Mouse (Mus musculus) T-helper 17 cell (primary cell): ENCODE data around the gene Mettl27.

Experiments
- in situ Hi-C, 2 experiments: fragments of 300-600 bp; cut with MboI, MseI; formaldehyde crosslinking; loops; 1 replicate in 1 of 2; 2 replicates in 1 of 2; pipeline ENCODE4 v1.15.1; 2025; ENCODE audit warnings: high pct_unique_total_duplicates in 2 of 2

Mettl27 gene

DNA sequence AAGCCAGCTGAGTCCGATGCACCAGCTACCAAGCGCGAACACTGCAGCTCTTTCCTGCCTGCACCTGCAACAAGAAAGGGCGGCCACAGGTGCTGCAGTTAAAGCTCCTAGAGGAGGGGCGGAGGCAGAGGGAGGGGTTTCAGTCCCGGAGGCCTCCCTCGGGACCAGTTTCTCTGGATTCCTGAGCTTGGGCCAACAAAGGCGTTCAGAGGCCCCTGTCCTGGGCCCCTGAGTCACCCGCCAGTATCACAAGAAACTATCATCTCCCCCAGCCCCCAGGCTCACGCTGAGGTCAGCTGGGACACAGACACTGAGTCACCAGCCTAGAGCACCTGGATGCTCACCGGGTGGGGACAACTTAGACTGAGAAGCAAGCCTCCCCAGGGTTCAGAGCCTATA is 14.7 kb downstream of the Mettl27 start, which contains the start of gene Cldn4:
Gene Cldn4 (minus strand): TSS at position 78 of the 399 bp plus-strand sequence.
- in situ Hi-C loops: no loop called here

DNA sequence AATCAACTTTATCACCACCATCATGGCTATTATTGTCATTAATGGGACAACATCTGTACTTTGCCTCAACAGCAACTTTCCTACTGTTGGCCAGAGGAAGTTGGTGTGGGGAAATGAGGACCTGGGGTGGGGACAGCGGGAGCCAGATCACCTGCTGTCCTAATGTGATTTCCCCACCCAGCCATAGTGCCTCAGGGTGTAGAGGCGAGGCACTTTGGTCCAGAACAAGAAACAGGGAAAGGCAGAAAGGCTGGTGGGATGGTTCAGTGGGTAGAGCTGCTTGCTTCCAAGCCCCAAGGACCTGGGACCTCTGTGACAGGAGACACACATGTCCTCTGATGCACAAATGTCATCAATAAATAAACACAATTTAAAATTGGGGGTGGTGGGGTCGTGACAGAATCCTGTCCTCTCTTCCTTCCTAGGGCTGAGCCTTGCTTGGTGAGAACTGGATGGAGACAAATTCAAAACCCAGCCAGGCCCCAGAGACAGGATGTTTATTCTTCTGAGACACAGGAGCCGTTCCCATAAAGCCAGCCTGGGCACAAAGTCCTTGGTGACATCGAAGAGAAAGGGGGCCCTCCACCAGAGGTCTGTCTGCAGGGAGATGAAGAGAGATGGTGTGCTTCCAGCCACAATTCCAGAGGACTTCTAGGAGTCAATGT is 15.4 kb downstream of the Mettl27 start:
- in situ Hi-C loops: no loop called here

DNA sequence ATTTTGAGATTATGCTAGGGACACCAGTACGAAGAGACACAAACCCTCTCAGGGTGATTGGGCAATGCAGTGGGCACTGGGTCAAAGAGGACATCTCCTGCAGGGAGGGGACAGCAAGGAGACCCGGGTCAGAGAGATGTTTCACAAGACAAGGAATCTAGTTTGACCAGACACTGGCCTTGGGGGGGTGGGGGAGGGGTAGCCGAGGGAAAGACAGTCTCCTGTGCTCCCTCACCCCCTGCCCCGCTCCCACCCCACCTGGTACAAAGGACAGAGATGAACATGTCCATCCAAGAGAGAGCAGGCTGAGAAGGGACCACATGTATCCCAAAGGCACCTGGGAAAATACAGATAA is 15.9 kb downstream of the Mettl27 start:
- in situ Hi-C loops: no loop called here

DNA sequence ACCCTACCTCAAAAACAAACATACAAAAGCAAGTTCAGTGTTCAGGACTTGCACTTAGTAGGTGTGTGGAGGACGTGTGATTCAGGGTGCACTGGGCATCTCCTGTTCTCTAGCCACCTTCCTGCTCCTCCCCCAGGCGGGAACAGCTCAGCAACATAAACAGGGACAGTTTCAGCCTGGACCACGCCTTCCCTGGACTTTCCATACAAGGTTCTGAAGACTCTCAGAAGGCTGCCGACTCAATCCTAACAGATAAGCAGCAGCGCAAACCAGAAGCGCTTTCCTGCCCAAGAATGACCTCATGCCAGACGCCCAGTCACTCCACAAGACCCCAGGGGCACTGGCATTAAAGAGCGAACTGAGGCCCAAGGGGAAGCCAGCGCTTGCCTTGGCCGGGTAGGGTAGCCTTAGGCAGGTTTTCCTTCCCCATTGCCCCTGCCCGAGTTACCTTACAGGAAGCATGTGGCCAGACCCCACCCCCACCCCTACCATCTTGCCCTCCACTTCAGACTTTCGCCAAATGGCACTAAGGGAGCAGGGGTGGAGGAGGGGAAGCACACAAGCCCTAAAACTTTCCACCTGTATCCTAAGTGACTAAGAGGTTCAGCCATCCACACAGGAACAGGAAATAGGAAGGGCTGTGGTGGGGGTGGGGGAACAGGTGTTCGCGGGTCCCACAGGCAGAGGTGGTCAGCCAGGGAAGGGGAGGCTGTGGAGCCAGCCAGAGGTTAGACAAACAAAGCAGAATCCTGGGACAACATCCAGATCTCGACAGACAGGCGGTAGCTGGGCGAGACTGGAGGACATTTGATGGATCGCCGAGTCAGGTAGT is 19.1 kb downstream of the Mettl27 start:
- in situ Hi-C loops: no loop called here

DNA sequence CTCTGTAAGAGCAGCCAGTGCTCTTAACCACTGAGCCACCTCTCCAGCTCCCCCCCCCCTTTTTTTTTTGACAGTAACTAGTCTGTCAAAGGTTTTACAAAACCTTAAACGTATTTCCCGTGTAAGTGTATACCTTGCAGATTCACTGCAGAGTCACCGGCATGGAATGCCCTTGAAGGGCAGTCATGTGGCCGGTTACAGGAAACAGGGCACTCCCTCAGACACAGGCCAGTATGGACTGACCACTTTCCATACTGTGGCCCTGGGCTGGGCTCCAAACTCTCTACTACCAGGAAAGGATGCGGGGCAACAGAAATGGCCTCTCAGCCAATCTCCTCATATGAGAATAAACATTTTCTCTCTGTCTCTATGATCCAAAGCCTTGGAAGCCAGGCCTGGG is 23.3 kb downstream of the Mettl27 start:
- in situ Hi-C loops: no loop called here

DNA sequence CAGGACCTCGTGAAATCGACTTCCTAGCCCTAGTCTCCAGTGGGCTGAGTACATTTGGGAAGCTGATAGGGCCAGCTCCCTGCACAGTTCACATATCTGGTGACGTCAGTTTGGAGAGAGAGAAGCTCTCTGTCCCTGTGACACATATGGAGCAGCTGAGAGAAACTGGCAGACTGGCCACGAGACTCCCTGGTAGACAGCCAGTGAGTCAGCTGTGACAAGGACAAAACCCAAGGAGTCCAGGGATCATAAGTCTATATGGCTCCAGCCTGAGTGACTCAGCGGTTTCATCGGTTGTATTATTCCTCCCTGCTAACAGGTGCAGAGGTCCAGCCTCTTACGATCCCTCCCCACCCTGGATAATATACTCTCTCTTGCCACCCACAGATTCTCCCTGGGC is 26.9 kb downstream of the Mettl27 start:
- in situ Hi-C loops: no loop called here

DNA sequence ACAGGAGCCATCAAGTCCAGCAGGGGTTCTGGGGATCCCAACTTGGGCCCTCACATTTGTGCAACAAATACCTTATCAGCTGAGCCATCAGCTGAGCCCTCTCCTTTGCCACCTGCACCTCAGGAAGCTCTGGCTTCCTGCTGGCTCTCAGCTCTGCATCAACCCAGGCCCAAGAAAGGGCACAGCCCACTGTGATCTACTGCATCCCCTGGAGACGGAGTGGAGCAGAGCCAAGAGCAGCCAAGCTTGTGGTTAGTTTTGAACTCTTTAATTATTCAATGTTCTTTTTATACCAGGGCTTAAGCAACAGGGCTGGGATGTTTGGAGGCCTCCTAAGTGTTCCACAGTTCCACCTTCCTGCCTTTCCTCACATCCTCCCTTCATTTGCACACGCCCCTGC is 28.3 kb downstream of the Mettl27 start:
- in situ Hi-C loops: loop anchor here (10.0 kb wide), 1 partner anchor 46 kb away; the partner anchor contains the start of gene Cldn13 (in 2 of the 2)

DNA sequence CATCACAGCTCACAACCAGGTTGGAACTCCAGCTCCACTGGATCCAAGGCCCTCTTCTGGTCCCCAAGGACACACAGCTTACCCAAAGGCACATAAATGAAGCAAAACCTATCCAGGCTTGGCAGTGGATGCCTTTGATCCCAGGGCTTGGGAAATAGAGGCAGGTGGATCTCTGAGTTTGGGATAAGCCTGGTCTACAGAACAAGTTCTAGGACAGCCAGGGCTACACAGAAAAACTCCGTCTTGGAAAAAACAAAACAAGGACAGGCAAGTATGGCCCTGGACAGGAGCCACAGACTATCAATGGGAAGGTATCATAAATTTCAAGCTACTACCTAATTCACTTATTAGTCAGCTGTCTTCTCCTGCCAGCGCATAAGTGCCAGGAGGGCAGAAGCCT is 29.4 kb downstream of the Mettl27 start:
- in situ Hi-C loops: loop anchor here (10.0 kb wide), 1 partner anchor 47 kb away; the partner anchor contains the start of gene Cldn13 (in 2 of the 2)

DNA sequence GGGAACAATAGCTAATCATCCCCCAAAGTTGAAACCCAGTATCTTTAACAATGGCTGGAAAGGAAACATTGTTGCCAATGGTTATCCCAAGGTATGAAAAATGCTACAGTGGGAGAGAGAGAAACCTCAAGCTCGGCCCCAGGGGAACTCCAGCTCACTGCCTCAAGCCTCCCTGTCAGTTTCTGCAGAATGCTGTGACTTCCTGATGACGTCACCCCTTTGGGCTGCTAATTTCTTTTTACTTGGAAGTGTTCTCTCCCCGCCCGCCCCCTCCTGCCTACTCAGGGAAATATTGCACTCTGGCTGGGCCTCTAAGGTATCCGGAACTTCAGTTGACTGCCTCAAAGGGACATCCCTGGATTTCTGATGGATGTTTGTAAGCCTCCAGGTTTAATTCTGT is 31.4 kb downstream of the Mettl27 start:
- in situ Hi-C loops: loop anchor here (10.0 kb wide), 1 partner anchor 49 kb away; the partner anchor contains the start of gene Cldn13 (in 2 of the 2)

DNA sequence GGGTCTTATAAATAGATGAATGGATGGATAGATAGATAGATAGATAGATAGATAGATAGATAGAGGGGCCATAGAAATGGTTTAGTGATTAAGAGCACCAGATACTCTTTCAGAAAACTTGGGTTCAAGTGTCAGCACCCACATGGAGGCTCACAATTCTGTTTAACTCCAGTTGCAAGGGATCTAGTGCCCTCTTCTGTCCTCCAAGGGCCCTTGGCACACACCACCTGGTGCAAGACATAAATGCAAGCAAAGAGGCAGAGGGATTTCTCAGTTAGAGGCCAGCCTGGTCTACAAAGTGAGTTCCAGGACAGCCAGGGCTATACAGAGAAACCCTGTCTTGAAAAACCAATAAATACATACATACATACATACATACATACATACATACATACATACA is 32.5 kb downstream of the Mettl27 start:
- in situ Hi-C loops: loop anchor here (5.0 to 10.0 kb wide), 2 partner anchors 32 to 50 kb away; partner anchors contain the start of genes Cldn13 (in 2 of the 2) and Mettl27 (in 2 of the 2)

DNA sequence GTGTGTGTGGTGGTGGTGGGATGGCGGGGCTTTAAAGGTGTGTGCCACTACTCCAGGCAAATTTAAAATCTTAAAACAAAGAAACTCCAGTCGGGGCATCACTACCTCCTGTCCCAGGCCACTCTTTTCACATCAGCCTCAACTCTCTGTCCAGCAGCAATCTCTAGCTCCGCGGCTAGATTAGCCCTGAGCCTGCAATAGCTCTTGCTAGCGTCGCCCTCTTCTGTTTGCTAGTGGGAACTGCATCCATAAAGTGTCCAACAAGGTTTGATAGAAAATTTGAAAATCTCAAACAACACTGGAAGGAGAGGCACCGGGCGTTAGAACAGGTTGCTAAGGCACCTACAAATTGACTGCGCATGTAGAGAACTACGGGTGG is 33.3 kb downstream of the Mettl27 start:
- in situ Hi-C loops: loop anchor here (5.0 to 10.0 kb wide), 2 partner anchors 33 to 51 kb away; partner anchors contain the start of genes Cldn13 (in 2 of the 2) and Mettl27 (in 2 of the 2)

DNA sequence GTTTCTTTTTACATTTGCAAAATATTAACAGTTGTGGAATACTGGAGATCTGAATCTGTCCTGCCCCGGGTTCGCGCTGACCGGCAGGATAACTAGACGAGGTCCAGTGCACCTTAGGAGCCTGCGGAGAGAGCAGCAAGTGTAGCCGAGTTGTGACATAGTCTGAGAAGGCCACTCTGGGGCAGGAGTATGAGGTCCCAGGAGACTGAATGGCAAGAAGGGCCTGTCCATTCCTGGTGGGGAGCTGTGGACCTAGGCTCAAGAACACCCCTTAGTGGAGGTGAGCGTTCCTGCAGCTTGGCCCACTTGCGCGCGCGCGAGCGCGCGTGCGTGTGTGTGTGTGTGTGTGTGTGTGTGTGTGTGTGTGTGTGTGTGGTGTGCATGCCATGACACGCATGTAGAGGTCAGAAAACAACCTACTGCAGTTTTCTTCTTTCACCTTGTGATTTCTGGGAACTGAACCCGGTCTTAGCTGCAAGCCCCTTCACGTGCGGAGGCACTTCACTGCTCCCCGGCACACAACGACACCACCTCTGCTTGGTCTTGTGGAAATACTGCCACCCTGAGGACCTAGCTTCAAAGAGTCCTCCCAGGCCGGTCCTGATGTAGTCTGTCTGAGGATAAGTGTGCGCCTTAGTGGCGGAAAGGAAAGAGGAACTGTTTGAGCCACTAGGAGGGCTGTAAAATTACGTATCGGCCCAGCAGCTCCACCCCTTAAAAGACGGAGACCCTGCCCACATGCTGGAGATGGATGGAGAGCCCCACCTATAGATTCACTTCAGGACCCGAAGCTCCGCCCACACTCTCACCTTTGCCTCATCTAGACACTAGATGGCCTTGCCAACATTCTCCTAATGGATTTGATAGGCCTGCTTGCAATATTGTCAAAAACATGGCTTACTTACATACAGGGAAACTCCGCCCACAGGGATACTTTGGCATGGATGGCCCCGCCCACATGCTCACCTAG is 34.0 kb downstream of the Mettl27 start:
- in situ Hi-C loops: loop anchor here (5.0 to 10.0 kb wide), 2 partner anchors 34 to 51 kb away; partner anchors contain the start of genes Cldn13 (in 2 of the 2) and Mettl27 (in 2 of the 2)

DNA sequence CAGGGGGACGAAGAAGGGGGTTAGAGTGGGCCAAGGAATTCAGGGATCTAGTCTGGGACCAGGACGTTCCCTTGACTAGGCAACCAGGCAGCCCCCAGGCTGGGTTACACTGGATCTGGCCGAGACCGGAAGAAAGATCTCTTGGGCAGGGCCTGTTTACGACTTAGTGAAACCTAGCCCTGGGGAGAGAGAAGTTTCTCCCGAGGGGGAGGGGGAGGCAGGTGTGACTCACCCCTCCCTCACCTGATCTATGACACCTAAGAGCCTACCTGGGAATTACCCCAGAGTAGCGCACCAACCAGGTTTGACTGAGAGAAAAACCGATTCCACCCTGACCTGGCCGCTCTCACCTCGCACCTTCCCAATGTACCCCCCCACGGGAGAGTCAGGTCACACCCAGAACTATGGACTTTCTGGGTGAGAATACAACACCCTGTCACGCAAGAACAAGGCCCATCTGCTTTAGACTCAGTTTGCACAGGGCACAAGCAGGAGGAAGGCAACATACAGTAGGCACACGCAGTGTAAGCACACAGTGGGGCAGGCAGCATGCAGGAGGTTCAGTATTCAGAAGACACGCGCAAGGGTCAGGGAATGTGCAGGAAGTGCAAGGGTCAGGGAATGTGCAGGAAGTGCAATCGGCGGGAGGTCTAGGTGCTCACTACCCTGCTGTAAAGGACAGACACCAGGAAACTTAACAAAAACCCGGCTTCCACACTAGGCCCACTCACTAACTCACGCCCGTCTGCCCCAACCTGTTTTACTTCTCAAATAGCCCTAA is 35.2 kb downstream of the Mettl27 start:
- in situ Hi-C loops: loop anchor here (5.0 to 10.0 kb wide), 2 partner anchors 35 to 53 kb away; partner anchors contain the start of genes Cldn13 (in 2 of the 2) and Mettl27 (in 2 of the 2)

DNA sequence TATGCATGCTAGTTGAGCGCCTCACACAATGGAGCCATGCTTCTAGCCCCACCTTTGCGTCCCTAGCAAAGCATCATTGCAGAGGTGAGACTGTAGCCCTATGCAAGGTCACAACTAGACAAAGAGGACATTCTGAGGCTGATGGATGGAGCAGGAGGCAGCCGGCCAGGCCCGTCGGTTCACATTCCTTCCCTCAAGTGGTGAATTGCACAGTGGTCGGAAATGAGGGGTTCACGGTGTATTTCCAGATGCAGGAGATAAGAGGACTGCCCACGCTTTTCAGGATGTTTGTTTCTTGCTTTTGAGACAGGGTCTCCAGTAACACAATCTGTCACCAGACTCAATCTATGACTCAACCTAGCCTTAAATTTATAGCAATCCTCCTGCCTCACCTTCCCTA is 38.5 kb downstream of the Mettl27 start:
- in situ Hi-C loops: no loop called here

DNA sequence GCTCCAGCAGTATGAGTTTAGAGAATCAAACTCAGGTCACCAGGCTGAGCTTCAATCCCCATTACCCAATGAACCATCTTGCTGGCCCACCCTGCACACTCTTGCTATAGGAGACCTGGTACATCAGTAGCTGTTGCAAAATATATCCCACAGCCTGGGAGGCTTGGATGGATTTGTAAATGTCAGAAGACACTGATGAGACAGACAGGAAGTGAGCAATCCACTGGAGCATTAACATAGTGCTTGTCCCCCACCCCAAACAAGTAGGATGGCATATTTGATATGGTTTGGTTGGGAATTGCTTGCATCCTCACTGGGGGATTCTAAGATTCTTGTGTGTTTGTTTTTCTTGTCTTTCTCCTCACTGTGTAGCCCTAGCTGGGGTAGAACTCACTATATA is 40.9 kb downstream of the Mettl27 start:
- in situ Hi-C loops: no loop called here

DNA sequence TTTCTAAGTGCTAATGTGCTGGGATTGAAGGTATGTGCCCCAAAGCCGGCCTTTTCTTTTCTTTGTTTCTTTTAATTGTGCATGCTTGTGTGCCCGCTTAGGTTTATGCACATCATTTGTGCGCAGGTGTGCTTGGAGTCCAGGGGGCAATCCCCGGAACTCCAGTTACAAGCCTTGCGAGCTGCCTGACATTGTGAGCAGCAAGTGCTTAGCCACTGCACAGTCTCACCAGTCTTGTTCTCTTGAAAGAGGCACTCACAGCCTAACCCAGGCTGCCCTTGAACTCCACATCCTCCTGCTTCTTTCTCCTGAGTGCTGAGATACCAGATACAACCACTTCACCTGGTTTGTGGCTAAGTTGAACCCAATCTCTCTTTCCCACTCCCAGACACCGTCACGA is 41.4 kb downstream of the Mettl27 start:
- in situ Hi-C loops: no loop called here

DNA sequence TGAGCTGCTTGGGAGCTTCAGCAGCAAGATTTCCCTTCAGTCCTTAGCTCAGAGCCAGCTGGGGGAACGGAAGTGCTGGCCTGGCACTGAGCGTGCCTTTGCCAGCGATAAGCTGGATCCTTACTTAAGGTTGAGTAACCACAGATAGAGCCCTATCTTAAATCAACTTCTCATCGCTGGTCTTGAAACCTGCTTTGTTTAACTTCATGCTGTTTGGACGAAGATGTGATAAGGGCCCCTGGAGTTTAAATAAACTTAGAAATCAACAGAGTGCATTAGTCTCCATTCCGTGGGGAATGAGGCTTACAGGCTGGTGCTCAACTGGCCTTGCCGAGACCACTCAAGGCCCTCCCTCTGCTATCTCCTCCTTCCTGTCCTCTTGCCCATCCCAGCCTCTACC is 42.1 kb downstream of the Mettl27 start:
- in situ Hi-C loops: no loop called here

DNA sequence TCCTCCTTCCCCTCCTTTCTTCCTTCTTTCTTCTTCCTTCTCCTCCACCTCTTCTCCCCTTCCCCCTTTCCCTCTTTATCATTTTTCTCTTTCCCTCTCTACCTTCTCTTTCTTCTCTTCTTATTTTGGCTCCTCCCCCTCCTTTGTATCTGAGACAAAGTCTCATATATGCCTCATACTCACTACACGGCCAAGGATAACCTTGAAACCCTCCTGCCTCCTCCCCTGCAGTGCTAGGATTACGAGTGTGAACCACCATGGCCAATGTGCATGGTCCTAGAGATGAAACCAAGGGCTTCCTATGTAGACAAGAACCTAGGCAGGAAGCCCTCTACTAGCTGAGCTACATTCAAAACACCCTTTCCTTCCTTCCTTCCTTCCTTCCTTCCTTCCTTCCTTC is 42.8 kb downstream of the Mettl27 start:
- in situ Hi-C loops: no loop called here

DNA sequence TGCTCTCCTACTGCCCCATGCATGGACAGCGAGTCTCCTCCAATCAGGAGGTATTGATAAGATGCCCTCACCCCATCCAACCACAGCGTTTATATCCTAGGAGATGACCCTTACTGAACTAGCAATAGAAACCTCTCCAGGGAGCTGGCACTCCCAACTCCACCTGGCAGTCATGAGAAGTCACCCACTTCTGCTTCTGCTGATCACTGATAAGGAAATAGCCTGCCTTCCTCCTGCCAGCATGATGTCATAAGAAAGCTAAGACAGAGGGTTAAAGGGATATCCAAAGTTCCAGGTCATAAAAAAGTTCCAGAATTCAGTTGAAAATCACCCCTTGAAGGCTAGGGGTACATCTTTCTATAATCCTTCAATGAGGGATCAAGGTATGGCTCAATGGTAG is 44.0 kb downstream of the Mettl27 start:
- in situ Hi-C loops: no loop called here

DNA sequence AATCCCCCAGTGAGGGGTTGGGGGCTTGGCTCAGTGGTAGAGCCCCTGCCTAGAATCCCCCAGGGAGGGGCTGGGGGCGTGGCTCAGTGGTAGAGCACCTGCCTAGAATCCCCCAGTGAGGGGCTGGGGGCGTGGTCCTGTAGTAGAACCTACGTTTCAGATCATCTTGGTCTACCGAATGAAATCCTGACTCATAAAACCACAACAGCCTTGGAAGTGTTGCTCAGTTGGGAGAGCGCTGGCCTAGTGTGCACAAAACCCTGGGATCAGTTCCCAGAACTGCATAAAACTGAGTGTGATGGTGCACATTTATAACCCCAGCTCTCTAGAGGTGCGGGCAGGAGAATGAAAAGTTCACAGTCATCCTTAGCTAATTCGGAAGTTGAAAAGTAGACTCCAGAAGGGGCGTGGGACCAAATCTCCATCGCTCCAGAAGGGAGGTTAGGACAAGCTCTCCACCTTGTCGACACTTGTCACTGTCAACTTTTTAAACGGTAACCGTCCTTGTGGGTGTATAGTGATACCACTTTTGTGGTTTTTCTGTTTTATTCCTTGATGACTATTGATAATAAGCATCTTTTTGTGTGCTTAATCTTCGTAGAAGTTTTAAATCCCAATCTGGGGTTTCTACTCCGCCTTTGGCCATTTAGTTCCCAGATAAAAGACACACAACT is 44.5 kb downstream of the Mettl27 start:
- in situ Hi-C loops: no loop called here
